Mouse (Mus musculus): ENCODE results near the gene Zfyve28. TPM values are rescaled to one million over a fixed set of nuclear protein-coding genes. Genes with fewer than 3 reads are reported as not detected.

Gene Zfyve28
- polyA plus RNA-seq, 2 experiments: 0.07 TPM; not detected in 1

- no peaks in the 10 kb centered on the region for H3K36me3 ChIP-seq (replicated peaks; ENCODE audit: control insufficient read depth, insufficient read depth, low read depth)
- WGBS (ENCODE audit: insufficient replicate concordance): 30% methylated on average over 4 of the region's 4 CpGs
- no peaks in the 10 kb centered on the region for H3K27me3 ChIP-seq (ENCODE audit: control insufficient read depth, insufficient read depth, low read length)
- no peak overlapping the region for H3K27ac ChIP-seq
- H3K4me1 ChIP-seq (replicated peaks; ENCODE audit: control insufficient read depth in 2 of 2, insufficient read depth in 2 of 2, low read length in 1 of 2): no peaks in the 10 kb centered on the region
- H3K4me3 ChIP-seq (ENCODE audit: insufficient read depth in 1 of 2, low read depth in 2 of 2, low read length in 2 of 2): no peak overlapping the region
- no peak for DNase-seq (ENCODE audit: low read depth in 3 of 3, low spot score in 3 of 3)
- no peak overlapping the region for H3K4me2 ChIP-seq (ENCODE audit: low read depth)
- ATAC-seq (ENCODE audit: insufficient read depth): no peak
- no peak for TF ChIP-seq EP300 (IDR thresholded peaks at IDR 0.05; ENCODE audit: low read depth)
- TF ChIP-seq CTCF (IDR thresholded peaks at IDR 0.05; ENCODE audit: low read depth): no peak
- H3K9ac ChIP-seq (replicated peaks): no peak overlapping the region
- no peaks in the 10 kb centered on the region for H3K9me3 ChIP-seq (ENCODE audit: control insufficient read depth, low read length)
Measured at GRCm38 (mm10) chr5:34249132-34249531, 39.1 kb downstream of the Zfyve28 start.

GRCm38 (mm10) chr5:34246443-34246842 is 41.8 kb downstream of the Zfyve28 start:
- no peak for TF ChIP-seq CTCF (IDR thresholded peaks at IDR 0.05; ENCODE audit: low read depth)
- no peak for TF ChIP-seq EP300 (IDR thresholded peaks at IDR 0.05; ENCODE audit: low read depth)
- Histone ChIP-seq H3K9me3 (ENCODE audit: control insufficient read depth, low read length) (no peaks in the 10 kb centered on the region), H3K4me1 (replicated peaks; ENCODE audit: control insufficient read depth in 2 of 2, insufficient read depth in 2 of 2, low read length in 1 of 2) (peaks cover 0 to 13% of the 10 kb centered on the region in 2 experiments; a peak in 1 of 4 replicates), H3K27me3 (ENCODE audit: control insufficient read depth, insufficient read depth, low read length) (no peaks in the 10 kb centered on the region), H3K9ac (replicated peaks) (no peak overlapping the region), H3K4me2 (ENCODE audit: low read depth) (no peak overlapping the region), H3K4me3 (ENCODE audit: insufficient read depth in 1 of 2, low read depth in 2 of 2, low read length in 2 of 2) (no peak overlapping the region), H3K27ac (no peak overlapping the region), H3K36me3 (replicated peaks; ENCODE audit: control insufficient read depth, insufficient read depth, low read depth) (no peaks in the 10 kb centered on the region)
- no peak for ATAC-seq (ENCODE audit: insufficient read depth)
- 74% methylated on average over 3 of the region's 3 CpGs for WGBS (ENCODE audit: insufficient replicate concordance)
- no peak for DNase-seq (ENCODE audit: low read depth in 3 of 3, low spot score in 3 of 3)

- no peak overlapping the region for H3K4me2 ChIP-seq (ENCODE audit: low read depth)
- no peaks in the 10 kb centered on the region for H3K9me3 ChIP-seq (ENCODE audit: control insufficient read depth, low read length)
- WGBS (ENCODE audit: insufficient replicate concordance): 74% methylated on average over 5 of the region's 5 CpGs
- H3K4me1 ChIP-seq (replicated peaks; ENCODE audit: control insufficient read depth in 2 of 2, insufficient read depth in 2 of 2, low read length in 1 of 2): peaks cover 0 to 13% of the 10 kb centered on the region in 2 experiments; a peak in 1 of 4 replicates
- no peak overlapping the region for H3K4me3 ChIP-seq (ENCODE audit: insufficient read depth in 1 of 2, low read depth in 2 of 2, low read length in 2 of 2)
- no peak overlapping the region for H3K9ac ChIP-seq (replicated peaks)
- no peaks in the 10 kb centered on the region for H3K36me3 ChIP-seq (replicated peaks; ENCODE audit: control insufficient read depth, insufficient read depth, low read depth)
- H3K27ac ChIP-seq: no peak overlapping the region
- DNase-seq (ENCODE audit: low read depth in 3 of 3, low spot score in 3 of 3) (no peak), ATAC-seq (ENCODE audit: insufficient read depth) (no peak)
- no peaks in the 10 kb centered on the region for H3K27me3 ChIP-seq (ENCODE audit: control insufficient read depth, insufficient read depth, low read length)
- TF ChIP-seq CTCF (IDR thresholded peaks at IDR 0.05; ENCODE audit: low read depth): no peak
- TF ChIP-seq EP300 (IDR thresholded peaks at IDR 0.05; ENCODE audit: low read depth): no peak
Measured at GRCm38 (mm10) chr5:34243062-34243461, 45.2 kb downstream of the Zfyve28 start.

- Histone ChIP-seq H3K4me2 (ENCODE audit: low read depth) (no peak overlapping the region; the same call in 1 of the 2 replicates), H3K9ac (replicated peaks) (no peak overlapping the region), H3K27me3 (ENCODE audit: control insufficient read depth, insufficient read depth, low read length) (no peaks in the 10 kb centered on the region), H3K4me3 (ENCODE audit: insufficient read depth in 1 of 2, low read depth in 2 of 2, low read length in 2 of 2) (no peak overlapping the region), H3K36me3 (replicated peaks; ENCODE audit: control insufficient read depth, insufficient read depth, low read depth) (no peaks in the 10 kb centered on the region), H3K27ac (no peak overlapping the region), H3K4me1 (replicated peaks; ENCODE audit: control insufficient read depth in 2 of 2, insufficient read depth in 2 of 2, low read length in 1 of 2) (peaks cover 0 to 13% of the 10 kb centered on the region in 2 experiments; a peak in 1 of 4 replicates), H3K9me3 (ENCODE audit: control insufficient read depth, low read length) (no peaks in the 10 kb centered on the region)
- DNase-seq (ENCODE audit: low read depth in 3 of 3, low spot score in 3 of 3): peak in 1 of 3 experiments; percentile 7
- WGBS (ENCODE audit: insufficient replicate concordance): 7% methylated on average over 15 of the region's 15 CpGs
- no peak for TF ChIP-seq EP300 (IDR thresholded peaks at IDR 0.05; ENCODE audit: low read depth)
- no peak for TF ChIP-seq CTCF (IDR thresholded peaks at IDR 0.05; ENCODE audit: low read depth)
- peak; percentile 53; the same call in 1 of the 2 replicates for ATAC-seq (ENCODE audit: insufficient read depth)
Measured at GRCm38 (mm10) chr5:34242224-34242963, 45.9 kb downstream of the Zfyve28 start.

- WGBS (ENCODE audit: insufficient replicate concordance): 68% methylated on average over 6 of the region's 6 CpGs
- TF ChIP-seq EP300 (IDR thresholded peaks at IDR 0.05; ENCODE audit: low read depth) (no peak), CTCF (IDR thresholded peaks at IDR 0.05; ENCODE audit: low read depth) (no peak)
Measured at GRCm38 (mm10) chr5:34238444-34238843, 49.8 kb downstream of the Zfyve28 start.

More at GRCm38 (mm10) chr5:34238444-34238843, 49.8 kb downstream of the Zfyve28 start:
- Histone ChIP-seq H3K4me2 (ENCODE audit: low read depth) (no peak overlapping the region), H3K27ac (no peak overlapping the region), H3K4me1 (replicated peaks; ENCODE audit: control insufficient read depth in 2 of 2, insufficient read depth in 2 of 2, low read length in 1 of 2) (peaks cover 0 to 13% of the 10 kb centered on the region in 2 experiments; a peak in 1 of 4 replicates), H3K27me3 (ENCODE audit: control insufficient read depth, insufficient read depth, low read length) (no peaks in the 10 kb centered on the region), H3K9ac (replicated peaks) (no peak overlapping the region), H3K36me3 (replicated peaks; ENCODE audit: control insufficient read depth, insufficient read depth, low read depth) (no peaks in the 10 kb centered on the region), H3K9me3 (ENCODE audit: control insufficient read depth, low read length) (no peaks in the 10 kb centered on the region), H3K4me3 (ENCODE audit: insufficient read depth in 1 of 2, low read depth in 2 of 2, low read length in 2 of 2) (no peak overlapping the region)
- ATAC-seq (ENCODE audit: insufficient read depth) (no peak), DNase-seq (ENCODE audit: low read depth in 3 of 3, low spot score in 3 of 3) (no peak)
